Mouse (Mus musculus): ENCODE data around the gene Gm11985. TPM values are rescaled to one million over a fixed set of nuclear protein-coding genes. Genes with fewer than 3 reads are reported as not detected.
A peak's percentile ranks its signal among the peaks of the same experiment; 100 is the strongest.

Gm11985 gene
- polyA plus RNA-seq, 1 experiment, result not detected

GRCm38 (mm10) chr11:7203846-7204245 is 15.5 kb upstream of the Gm11985 start:
- TF ChIP-seq GATA1 (IDR thresholded peaks at IDR 0.05; ENCODE audit: borderline replicate concordance, low read length) (no peak), FLI1 (IDR thresholded peaks at IDR 0.05; ENCODE audit: low read length) (no peak)
- H3K27me3 ChIP-seq (replicated peaks), result no peaks in the 10 kb centered on the region
- no peak overlapping the region for H3K4me3 ChIP-seq (replicated peaks)
- no peaks in the 10 kb centered on the region for H3K9me3 ChIP-seq
- no peaks in the 10 kb centered on the region for H3K36me3 ChIP-seq (replicated peaks; ENCODE audit: low read length)
- no peaks in the 10 kb centered on the region for H3K4me1 ChIP-seq

- Histone ChIP-seq H3K4me3 (replicated peaks) (no peak overlapping the region), H3K36me3 (replicated peaks; ENCODE audit: low read length) (no peaks in the 10 kb centered on the region), H3K9me3 (0 out of 2 replicates have a peak, but pooled peaks cover 3% of the 10 kb centered on the region), H3K27me3 (replicated peaks) (no peaks in the 10 kb centered on the region), H3K4me1 (no peaks in the 10 kb centered on the region)
- TF ChIP-seq GATA1 (IDR thresholded peaks at IDR 0.05; ENCODE audit: borderline replicate concordance, low read length), result no peak
- no peak for TF ChIP-seq FLI1 (IDR thresholded peaks at IDR 0.05; ENCODE audit: low read length)
Measured at GRCm38 (mm10) chr11:7202206-7202605, 13.8 kb upstream of the Gm11985 start.

- H3K4me3 ChIP-seq (replicated peaks), result no peak overlapping the region
- H3K27me3 ChIP-seq (replicated peaks), result no peaks in the 10 kb centered on the region
- TF ChIP-seq FLI1 (IDR thresholded peaks at IDR 0.05; ENCODE audit: low read length), result no peak
- TF ChIP-seq GATA1 (IDR thresholded peaks at IDR 0.05; ENCODE audit: borderline replicate concordance, low read length), result no peak
- no peaks in the 10 kb centered on the region for H3K36me3 ChIP-seq (replicated peaks; ENCODE audit: low read length)
- 0 out of 2 replicates have a peak, but pooled peaks cover 5% of the 10 kb centered on the region for H3K9me3 ChIP-seq
- H3K4me1 ChIP-seq, result no peaks in the 10 kb centered on the region
Measured at GRCm38 (mm10) chr11:7200393-7200783, 12.0 kb upstream of the Gm11985 start.

DNA sequence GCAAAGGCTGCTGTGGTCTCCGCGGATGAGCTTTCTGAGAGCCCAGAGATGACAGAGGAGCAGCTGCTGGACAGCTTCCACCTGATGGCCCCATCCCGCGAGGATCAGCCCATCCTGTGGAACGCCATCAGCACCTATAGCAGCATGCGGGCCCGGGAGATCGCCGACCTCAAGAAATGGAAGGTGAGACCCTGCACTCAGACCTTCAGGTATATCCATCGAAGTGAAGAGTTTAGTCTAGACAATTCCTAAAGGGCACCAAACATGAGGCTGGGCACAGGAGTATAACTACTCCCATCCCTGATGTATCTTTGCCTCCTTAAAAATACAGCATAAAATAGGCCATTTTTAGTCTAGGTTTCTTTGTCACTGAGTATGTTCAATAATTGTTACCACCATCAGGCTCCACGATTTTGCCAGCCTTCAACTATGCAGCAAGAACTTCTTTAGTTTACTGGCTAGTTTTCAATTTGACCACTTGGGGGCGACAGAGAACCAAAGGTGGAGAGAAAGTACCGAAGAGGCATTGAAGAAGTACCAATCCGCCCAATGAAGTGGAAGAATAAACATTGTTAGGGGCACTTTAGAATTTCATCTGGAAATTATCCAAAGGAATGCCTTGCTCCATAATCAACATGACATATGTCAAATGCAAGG is 11.5 kb upstream of the Gm11985 start:
- no peak overlapping the region for H3K4me3 ChIP-seq (replicated peaks)
- no peaks in the 10 kb centered on the region for H3K4me1 ChIP-seq
- H3K9me3 ChIP-seq, result 0 out of 2 replicates have a peak, but pooled peaks cover 5% of the 10 kb centered on the region
- H3K27me3 ChIP-seq (replicated peaks), result no peaks in the 10 kb centered on the region
- no peak for TF ChIP-seq FLI1 (IDR thresholded peaks at IDR 0.05; ENCODE audit: low read length)
- no peak for TF ChIP-seq GATA1 (IDR thresholded peaks at IDR 0.05; ENCODE audit: borderline replicate concordance, low read length)
- no peaks in the 10 kb centered on the region for H3K36me3 ChIP-seq (replicated peaks; ENCODE audit: low read length)

- TF ChIP-seq FLI1 (IDR thresholded peaks at IDR 0.05; ENCODE audit: low read length) (no peak), GATA1 (IDR thresholded peaks at IDR 0.05; ENCODE audit: borderline replicate concordance, low read length) (no peak)
- Histone ChIP-seq H3K4me1 (no peaks in the 10 kb centered on the region), H3K9me3 (peaks cover 14% of the 10 kb centered on the region), H3K4me3 (replicated peaks) (no peak overlapping the region), H3K36me3 (replicated peaks; ENCODE audit: low read length) (no peaks in the 10 kb centered on the region), H3K27me3 (replicated peaks) (no peaks in the 10 kb centered on the region)
Measured at GRCm38 (mm10) chr11:7198481-7199256, 10.3 kb upstream of the Gm11985 start.

DNA sequence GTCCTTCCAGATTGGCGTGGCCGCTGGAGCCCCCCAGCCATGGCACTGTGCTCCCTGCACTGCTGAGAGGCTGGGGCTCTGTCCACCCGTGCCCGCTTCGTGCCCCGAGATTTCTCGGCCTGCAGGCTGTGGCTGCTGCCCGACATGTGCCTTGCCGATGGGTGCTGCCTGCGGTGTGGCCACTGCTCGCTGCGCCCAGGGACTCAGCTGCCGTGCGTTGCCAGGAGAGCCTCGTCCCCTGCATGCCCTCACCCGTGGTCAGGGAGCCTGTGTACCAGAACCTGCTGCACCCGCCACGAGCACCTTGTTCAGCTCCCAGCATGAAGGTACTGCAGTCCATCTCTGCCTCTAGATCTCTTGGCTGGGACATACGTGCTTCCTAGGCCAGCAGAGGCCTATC is 9.6 kb upstream of the Gm11985 start:
- Histone ChIP-seq H3K27me3 (replicated peaks) (no peaks in the 10 kb centered on the region), H3K9me3 (peaks cover 14% of the 10 kb centered on the region), H3K36me3 (replicated peaks; ENCODE audit: low read length) (no peaks in the 10 kb centered on the region), H3K4me3 (replicated peaks) (peak overlapping the region; percentile 40), H3K4me1 (no peaks in the 10 kb centered on the region)
- TF ChIP-seq FLI1 (IDR thresholded peaks at IDR 0.05; ENCODE audit: low read length), result no peak
- TF ChIP-seq GATA1 (IDR thresholded peaks at IDR 0.05; ENCODE audit: borderline replicate concordance, low read length), result no peak

DNA sequence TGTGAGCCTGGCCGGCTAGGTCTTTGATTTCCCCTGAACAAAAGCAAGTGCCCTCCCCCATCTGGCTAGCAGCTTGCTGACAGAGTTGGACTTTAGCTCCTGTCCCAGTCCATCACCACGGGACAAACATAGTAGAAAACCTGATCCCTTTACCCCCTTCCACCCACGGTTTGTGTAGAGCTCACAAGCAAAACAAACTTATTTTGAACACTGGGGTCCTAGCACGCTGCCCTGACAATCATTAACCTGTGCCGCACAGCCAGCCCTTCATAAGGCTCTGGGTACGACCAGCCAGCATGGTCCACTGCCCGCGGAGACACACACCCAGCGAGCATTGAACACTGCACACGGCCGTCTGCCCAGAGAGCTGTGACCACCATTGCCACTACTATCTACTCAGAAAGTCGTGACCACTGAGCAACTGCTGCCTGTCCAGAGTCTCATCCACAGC is 9.1 kb upstream of the Gm11985 start, which contains the start of gene Igfbp1:
Igfbp1 (plus strand) TSS at position 292 of the 451 bp plus-strand sequence.
- no peak for TF ChIP-seq FLI1 (IDR thresholded peaks at IDR 0.05; ENCODE audit: low read length)
- TF ChIP-seq GATA1 (IDR thresholded peaks at IDR 0.05; ENCODE audit: borderline replicate concordance, low read length), result no peak
- Histone ChIP-seq H3K9me3 (peaks cover 14% of the 10 kb centered on the region), H3K27me3 (replicated peaks) (no peaks in the 10 kb centered on the region), H3K4me3 (replicated peaks) (peak within 1 kb of the TSS; percentile 40), H3K36me3 (replicated peaks; ENCODE audit: low read length) (no peaks in the 10 kb centered on the region), H3K4me1 (no peaks in the 10 kb centered on the region)

- no peak overlapping the region for H3K4me3 ChIP-seq (replicated peaks)
- H3K9me3 ChIP-seq, result peaks cover 14% of the 10 kb centered on the region
- no peaks in the 10 kb centered on the region for H3K4me1 ChIP-seq
- TF ChIP-seq GATA1 (IDR thresholded peaks at IDR 0.05; ENCODE audit: borderline replicate concordance, low read length) (no peak), FLI1 (IDR thresholded peaks at IDR 0.05; ENCODE audit: low read length) (no peak)
- no peaks in the 10 kb centered on the region for H3K36me3 ChIP-seq (replicated peaks; ENCODE audit: low read length)
- no peaks in the 10 kb centered on the region for H3K27me3 ChIP-seq (replicated peaks)
Measured at GRCm38 (mm10) chr11:7195312-7195685, 6.9 kb upstream of the Gm11985 start.

- Histone ChIP-seq H3K9me3 (peaks cover 14% of the 10 kb centered on the region), H3K4me1 (no peaks in the 10 kb centered on the region), H3K27me3 (replicated peaks) (no peaks in the 10 kb centered on the region), H3K36me3 (replicated peaks; ENCODE audit: low read length) (no peaks in the 10 kb centered on the region), H3K4me3 (replicated peaks) (no peak overlapping the region)
- no peak for TF ChIP-seq FLI1 (IDR thresholded peaks at IDR 0.05; ENCODE audit: low read length)
- TF ChIP-seq GATA1 (IDR thresholded peaks at IDR 0.05; ENCODE audit: borderline replicate concordance, low read length), result no peak
Measured at GRCm38 (mm10) chr11:7194432-7195311, 6.3 kb upstream of the Gm11985 start.

Data from megakaryocyte, embryonic 14.5 days (primary cell).